Comparison of ENCODE assay signal across 21 mouse cellular contexts in the genomic region with DNA sequence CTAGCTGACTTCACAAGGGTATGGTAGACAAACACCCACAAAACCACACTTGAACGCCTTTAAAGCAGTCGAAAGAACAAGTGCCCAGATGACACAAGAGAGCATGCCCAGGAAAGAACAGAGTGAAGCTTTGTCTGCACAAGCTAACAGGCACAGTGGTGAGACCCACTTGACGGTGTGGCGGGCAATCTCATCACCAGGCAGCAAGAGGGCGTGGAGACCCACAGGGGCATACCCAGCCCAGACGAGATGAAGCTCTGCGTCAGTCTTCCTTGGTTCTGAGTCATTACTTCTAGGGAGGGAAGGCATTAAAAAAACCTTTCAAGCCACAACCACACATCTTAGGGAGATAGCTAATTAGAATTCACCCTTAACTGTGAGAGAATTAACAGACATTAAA.
DNase-seq lines count a peak whose midpoint lies in the region; ATAC-seq and TF ChIP-seq lines count a peak whose summit lies in the region.
"Had no signal": no experiment of that assay in that cellular context is flagged by ENCODE, and none has a peak within 500 bp of the region (broad histone marks: within the 10 kb centered on the region; RNA-seq: fewer than 3 reads in every experiment).

No protein-coding gene starts in this region.

- no peak for TF ChIP-seq POLR2A in heart, adult 2 months (IDR thresholded peaks at IDR 0.05; ENCODE audit: insufficient read depth, low read depth, low read length)

- no peaks in the 10 kb centered on the region for H3K79me2 ChIP-seq in heart, adult 2 months (replicated peaks; ENCODE audit: control insufficient read depth, insufficient read depth, low read length)

- H3K4me3 ChIP-seq in forebrain, postnatal 0 days (ENCODE audit: low read depth, low read length) = no peak overlapping the region
- H3K4me3 ChIP-seq in forebrain, embryonic 13.5 days = no peak overlapping the region
- no peak overlapping the region for H3K4me3 ChIP-seq in kidney, embryonic 16.5 days (ENCODE audit: low read length)
- H3K4me3 ChIP-seq in neural tube, embryonic 13.5 days = no peak overlapping the region
- H3K4me3 ChIP-seq in heart, adult 2 months = no peak overlapping the region
- H3K4me3 ChIP-seq: embryonic facial prominence, embryonic 10.5 days; forebrain, embryonic 12.5 days; neural tube, embryonic 12.5 days; stomach, embryonic 15.5 days had no signal

- no peaks in the 10 kb centered on the region for H3K27me3 ChIP-seq in forebrain, postnatal 0 days (ENCODE audit: insufficient read depth, low read length)
- no peaks in the 10 kb centered on the region for H3K27me3 ChIP-seq in forebrain, embryonic 13.5 days
- H3K27me3 ChIP-seq in kidney, embryonic 16.5 days (ENCODE audit: insufficient read depth, low read length) = no peaks in the 10 kb centered on the region
- no peaks in the 10 kb centered on the region for H3K27me3 ChIP-seq in neural tube, embryonic 13.5 days
- no peaks in the 10 kb centered on the region for H3K27me3 ChIP-seq in heart, adult 2 months (ENCODE audit: control insufficient read depth, insufficient read depth, low read length)
- H3K27me3 ChIP-seq: forebrain, embryonic 12.5 days; neural tube, embryonic 12.5 days; stomach, embryonic 15.5 days had no signal

- no peak overlapping the region for H3K9ac ChIP-seq in forebrain, postnatal 0 days
- no peak overlapping the region for H3K9ac ChIP-seq in forebrain, embryonic 13.5 days
- no peak overlapping the region for H3K9ac ChIP-seq in kidney, embryonic 16.5 days (replicated peaks; ENCODE audit: low read length)
- H3K9ac ChIP-seq in neural tube, embryonic 13.5 days = no peak overlapping the region
- no peak overlapping the region for H3K9ac ChIP-seq in heart, adult 2 months (ENCODE audit: low read depth, low read length)
- H3K9ac ChIP-seq: forebrain, embryonic 12.5 days; liver, embryonic 14.5 days; neural tube, embryonic 12.5 days; stomach, embryonic 15.5 days had no signal

- H3K27ac ChIP-seq in forebrain, postnatal 0 days (ENCODE audit: low read depth, low read length) = no peak overlapping the region
- H3K27ac ChIP-seq in forebrain, embryonic 13.5 days = no peak overlapping the region
- 0 out of 2 replicates have a peak overlapping the region, but pooled peaks have one; percentile 3 for H3K27ac ChIP-seq in kidney, embryonic 16.5 days (ENCODE audit: low read length)
- H3K27ac ChIP-seq in neural tube, embryonic 13.5 days (replicated peaks) = 0 out of 2 replicates have a peak overlapping the region, but pooled peaks have one; percentile 4
- no peak overlapping the region for H3K27ac ChIP-seq in heart, adult 2 months
- H3K27ac ChIP-seq: embryonic facial prominence, embryonic 10.5 days; forebrain, embryonic 12.5 days; liver, embryonic 14.5 days; macrophage; neural tube, embryonic 12.5 days; stomach, embryonic 15.5 days had no signal

- peak; percentile 23; the same call in 1 of the 2 replicates for ATAC-seq in forebrain, postnatal 0 days
- no peak for ATAC-seq in forebrain, embryonic 13.5 days
- ATAC-seq in kidney, embryonic 16.5 days (ENCODE audit: low FRiP score, low TSS enrichment) = peak; percentile 67; the same call in 1 of the 2 replicates
- ATAC-seq in neural tube, embryonic 13.5 days (ENCODE audit: low read depth) = peak; percentile 75

- H3K9me3 ChIP-seq in forebrain, postnatal 0 days (ENCODE audit: low read length) = no peaks in the 10 kb centered on the region
- H3K9me3 ChIP-seq in forebrain, embryonic 13.5 days (replicated peaks) = no peaks in the 10 kb centered on the region
- H3K9me3 ChIP-seq in kidney, embryonic 16.5 days (ENCODE audit: low read length) = no peaks in the 10 kb centered on the region
- no peaks in the 10 kb centered on the region for H3K9me3 ChIP-seq in neural tube, embryonic 13.5 days
- H3K9me3 ChIP-seq: embryonic facial prominence, embryonic 10.5 days; forebrain, embryonic 12.5 days; neural tube, embryonic 12.5 days; stomach, embryonic 15.5 days had no signal

- intact Hi-C loops in heart, adult 2 months (cut with DNase I) = no loop called here

- WGBS in forebrain, postnatal 0 days = 62% methylated on average over 7 of the region's 7 CpGs
- WGBS in forebrain, embryonic 13.5 days = 62% methylated on average over 7 of the region's 7 CpGs
- 44% methylated on average over 7 of the region's 7 CpGs for WGBS in kidney, embryonic 16.5 days
- WGBS in neural tube, embryonic 13.5 days = 57% methylated on average over 7 of the region's 7 CpGs
- 76% methylated on average over 7 of the region's 7 CpGs for WGBS in heart, adult 2 months

- no peaks in the 10 kb centered on the region for H3K36me3 ChIP-seq in forebrain, postnatal 0 days (ENCODE audit: insufficient read depth)
- H3K36me3 ChIP-seq in forebrain, embryonic 13.5 days (ENCODE audit: poor library complexity, severe bottlenecking) = no peaks in the 10 kb centered on the region
- H3K36me3 ChIP-seq in kidney, embryonic 16.5 days (ENCODE audit: insufficient read depth, low read length) = no peaks in the 10 kb centered on the region
- H3K36me3 ChIP-seq in neural tube, embryonic 13.5 days = no peaks in the 10 kb centered on the region
- no peaks in the 10 kb centered on the region for H3K36me3 ChIP-seq in heart, adult 2 months (ENCODE audit: control insufficient read depth, insufficient read depth, low read length)
- H3K36me3 ChIP-seq: forebrain, embryonic 12.5 days; neural tube, embryonic 12.5 days; stomach, embryonic 15.5 days had no signal

- H3K4me2 ChIP-seq in forebrain, postnatal 0 days (ENCODE audit: low read depth) = no peak overlapping the region
- H3K4me2 ChIP-seq in forebrain, embryonic 13.5 days = no peak overlapping the region
- H3K4me2 ChIP-seq in kidney, embryonic 16.5 days (replicated peaks; ENCODE audit: low read depth, low read length) = no peak overlapping the region
- no peak overlapping the region for H3K4me2 ChIP-seq in neural tube, embryonic 13.5 days
- H3K4me2 ChIP-seq: forebrain, embryonic 12.5 days; midbrain, embryonic 11.5 days; neural tube, embryonic 12.5 days; stomach, embryonic 15.5 days had no signal

- TF ChIP-seq CTCF in forebrain, postnatal 0 days (IDR thresholded peaks at IDR 0.05; ENCODE audit: low read depth) = no peak
- TF ChIP-seq CTCF in heart, adult 2 months (IDR thresholded peaks at IDR 0.05) = no peak

- no peak for TF ChIP-seq EP300 in heart, adult 2 months (IDR thresholded peaks at IDR 0.05; ENCODE audit: insufficient read depth, low read depth, low read length)

- no peaks in the 10 kb centered on the region for H3K4me1 ChIP-seq in forebrain, postnatal 0 days (ENCODE audit: insufficient read depth)
- H3K4me1 ChIP-seq in forebrain, embryonic 13.5 days = peaks cover 20% of the 10 kb centered on the region; the same call in 1 of the 2 replicates
- H3K4me1 ChIP-seq in kidney, embryonic 16.5 days (ENCODE audit: insufficient read depth, low read length) = peaks cover 22% of the 10 kb centered on the region
- peaks cover 44% of the 10 kb centered on the region for H3K4me1 ChIP-seq in neural tube, embryonic 13.5 days (replicated peaks)
- no peaks in the 10 kb centered on the region for H3K4me1 ChIP-seq in heart, adult 2 months (ENCODE audit: control insufficient read depth, insufficient read depth, low read length)

- no peak for DNase-seq in forebrain, postnatal 0 days
- DNase-seq in kidney, postnatal 36 days = no peak
- DNase-seq in neural tube, embryonic 10.5 days (ENCODE audit: extremely low spot score, low spot score) = no peak
- no peak for DNase-seq in heart, adult 2 months
- no peak for DNase-seq in cerebellum, adult 9-10 months
- DNase-seq: cerebellum, adult 8-10 months; gastrocnemius, postnatal 36 days; heart, postnatal 10 days; kidney, adult 9 months; right cerebral cortex, postnatal 25 days; thymus, adult 2 months had no signal

Comparison
In these comparisons a context has a peak if more than half of its experiments do, and no peak if none do; other contexts are left out.
1. H3K27ac ChIP-seq: peak in kidney, embryonic 16.5 days (single experiment) and neural tube, embryonic 13.5 days (single experiment); none in forebrain, postnatal 0 days (single experiment), forebrain, embryonic 13.5 days (single experiment) and heart, adult 2 months (single experiment).